Mouse (Mus musculus) T-helper 1 cell (primary cell): Measurements from ENCODE around the gene Zfp644.
"Not testable (repeated sequence)": the region's sequence is repeated elsewhere in the genome, so short reads cannot be mapped to it uniquely, and the experiment has no call there.

Source experiments
- in situ Hi-C: fragments of 300-600 bp; cut with MboI, MseI; formaldehyde crosslinking; loops from one replicate; pipeline ENCODE4 v1.15.1; 2025; ENCODE audit warnings: high pct_unique_total_duplicates

Gene Zfp644

GRCm38 (mm10) chr5:106696396-106697337, at the start of gene Zfp644:
Gene Zfp644, minus strand, starts transcription at chr5:106697287.
- in situ Hi-C loops: no loop called here

DNA sequence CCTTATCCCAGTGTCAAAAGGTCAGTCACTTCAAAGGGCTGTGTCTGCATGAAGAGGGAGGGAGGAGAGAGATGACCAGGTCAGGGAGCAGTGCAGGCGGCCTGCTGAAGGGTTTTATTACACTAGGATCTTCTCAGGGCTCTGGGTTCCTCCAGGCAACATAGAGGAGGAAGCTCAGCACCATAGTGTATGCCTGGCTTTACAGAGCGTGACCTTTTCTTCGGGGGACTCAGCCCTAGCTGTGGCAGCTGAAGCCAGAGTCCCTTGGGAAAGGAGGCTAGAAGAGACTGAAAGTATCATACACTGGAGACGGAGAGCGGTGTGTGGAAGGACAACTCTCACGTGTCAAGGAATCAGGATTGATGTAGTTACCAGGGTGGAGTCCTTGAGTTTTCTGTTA, 42.6 kb upstream of the Zfp644 start:
- in situ Hi-C loops: no loop called here

- in situ Hi-C loops: no loop called here
These were observed 26.4 kb upstream of the Zfp644 start for GRCm38 (mm10) chr5:106723487-106723886.

GRCm38 (mm10) chr5:106722771-106723170, 25.7 kb upstream of the Zfp644 start:
- in situ Hi-C loops: no loop called here

GRCm38 (mm10) chr5:106711870-106712277, 14.8 kb upstream of the Zfp644 start:
- in situ Hi-C loops: no loop called here

GRCm38 (mm10) chr5:106711220-106711726, 14.2 kb upstream of the Zfp644 start:
- in situ Hi-C loops: no loop called here

GRCm38 (mm10) chr5:106710611-106711010, 13.5 kb upstream of the Zfp644 start:
- in situ Hi-C loops: no loop called here

- in situ Hi-C loops: no loop called here
These were observed 13.0 kb upstream of the Zfp644 start for GRCm38 (mm10) chr5:106710085-106710409.

DNA sequence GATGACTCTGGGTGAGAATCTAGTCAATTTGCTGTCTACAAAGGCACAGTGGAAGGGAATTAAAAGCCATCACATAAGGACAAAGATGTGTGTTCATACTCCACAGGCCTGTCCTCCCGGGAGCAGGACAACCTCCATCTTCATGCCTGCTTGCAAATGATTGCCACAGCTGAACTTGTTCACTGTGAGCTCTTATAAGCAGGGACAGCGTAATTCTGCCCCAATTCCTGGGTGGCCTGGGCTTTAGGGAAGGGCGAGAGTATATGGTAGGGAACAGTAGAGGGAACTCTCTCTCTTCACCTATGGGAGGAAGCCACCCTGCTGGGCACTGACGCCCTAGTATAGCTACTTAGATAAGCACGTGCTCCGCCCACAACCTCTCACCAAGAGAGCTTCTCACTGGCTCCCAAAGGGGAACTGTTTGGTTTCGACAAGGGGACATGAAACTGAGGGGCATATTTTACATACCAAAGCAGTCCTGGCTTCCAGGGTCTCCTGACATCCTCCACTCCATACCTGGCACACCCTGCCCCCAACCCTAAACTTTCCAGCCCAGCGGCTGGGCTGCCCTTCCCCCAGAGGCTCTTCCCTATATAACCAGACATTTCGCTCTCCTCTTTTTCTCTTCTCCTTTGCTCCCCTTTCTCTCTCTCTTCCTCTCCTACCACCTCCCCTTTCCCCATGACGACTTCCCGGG, 12.4 kb upstream of the Zfp644 start:
- in situ Hi-C loops: no loop called here

DNA sequence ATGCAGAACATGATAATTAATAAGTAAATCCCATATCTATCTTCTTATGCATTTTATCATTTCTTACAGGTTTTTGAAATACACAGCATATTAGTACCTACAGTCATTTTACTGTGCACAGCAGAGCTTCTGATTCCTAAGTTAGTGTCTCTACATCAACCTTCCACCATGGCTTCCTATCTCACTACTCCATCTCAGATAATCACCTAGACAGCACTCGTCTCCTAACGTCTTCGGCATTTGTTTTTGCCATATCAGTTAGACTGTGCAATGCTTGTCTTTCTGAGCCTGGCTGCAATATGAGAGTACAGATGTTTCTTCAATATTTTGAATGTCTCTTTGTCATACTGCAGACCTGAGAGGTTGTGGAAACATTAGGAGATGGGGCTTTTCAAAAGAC, 9.3 kb upstream of the Zfp644 start:
- in situ Hi-C loops: no loop called here

- in situ Hi-C loops: no loop called here
These were observed 8.1 kb upstream of the Zfp644 start for GRCm38 (mm10) chr5:106705162-106705561.

GRCm38 (mm10) chr5:106695681-106696395, 1.2 kb downstream of the Zfp644 start:
- in situ Hi-C loops: no loop called here

DNA sequence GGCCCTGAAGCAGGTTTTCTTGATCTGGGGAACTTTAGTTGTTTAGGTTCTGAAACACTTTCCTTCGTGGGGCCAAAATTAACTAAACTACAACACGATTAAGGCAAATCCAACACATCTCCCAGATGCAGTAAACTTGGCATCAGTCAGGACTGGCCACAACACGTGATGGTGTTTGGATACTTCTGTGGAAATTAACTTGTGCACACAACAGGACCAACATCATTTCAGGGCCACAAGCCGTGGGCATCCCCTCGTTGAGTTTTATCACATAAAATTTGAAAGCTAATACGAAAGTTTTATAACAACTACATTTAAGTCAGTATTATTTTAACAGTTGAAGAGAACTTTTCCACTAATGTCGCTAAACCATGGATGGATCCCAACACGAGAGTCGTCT, 1.9 kb downstream of the Zfp644 start:
- in situ Hi-C loops: no loop called here

DNA sequence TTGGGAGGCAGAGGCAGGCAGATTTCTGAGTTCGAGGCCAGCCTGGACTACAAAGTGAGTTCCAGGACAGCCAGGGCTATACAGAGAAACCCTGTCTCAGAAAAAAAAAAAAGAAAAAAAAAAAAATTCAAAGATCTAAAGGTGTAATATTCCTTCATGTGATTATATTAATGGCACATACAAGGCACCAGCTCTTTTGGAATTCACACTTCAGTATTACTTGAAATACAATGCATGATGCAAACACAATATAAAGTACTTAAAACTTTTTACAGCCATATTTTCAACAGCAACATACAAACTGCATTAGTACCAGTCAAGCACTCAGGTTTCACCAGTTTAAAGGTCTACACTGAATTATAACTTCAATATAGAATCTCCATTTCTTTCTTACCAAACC, 2.4 kb downstream of the Zfp644 start:
- in situ Hi-C loops: no loop called here

DNA sequence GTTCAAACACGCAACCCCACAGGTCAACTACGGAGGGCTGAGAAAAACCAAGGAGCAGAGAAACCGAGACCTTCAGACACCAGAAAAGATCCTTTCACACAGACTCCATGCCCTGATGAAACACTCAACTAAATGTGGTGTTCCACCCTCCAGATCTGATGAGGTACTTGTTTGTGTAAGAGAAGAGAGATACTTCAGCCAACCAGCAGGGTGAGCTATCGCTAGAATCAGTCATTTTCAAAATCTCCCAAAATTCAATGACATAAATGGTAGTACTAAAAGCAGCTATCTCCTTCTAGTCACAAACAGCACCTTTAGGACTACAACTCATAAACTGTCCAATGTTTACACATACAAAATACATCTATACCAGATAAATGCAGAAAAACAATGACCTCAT, 4.1 kb downstream of the Zfp644 start:
- in situ Hi-C loops: no loop called here

DNA sequence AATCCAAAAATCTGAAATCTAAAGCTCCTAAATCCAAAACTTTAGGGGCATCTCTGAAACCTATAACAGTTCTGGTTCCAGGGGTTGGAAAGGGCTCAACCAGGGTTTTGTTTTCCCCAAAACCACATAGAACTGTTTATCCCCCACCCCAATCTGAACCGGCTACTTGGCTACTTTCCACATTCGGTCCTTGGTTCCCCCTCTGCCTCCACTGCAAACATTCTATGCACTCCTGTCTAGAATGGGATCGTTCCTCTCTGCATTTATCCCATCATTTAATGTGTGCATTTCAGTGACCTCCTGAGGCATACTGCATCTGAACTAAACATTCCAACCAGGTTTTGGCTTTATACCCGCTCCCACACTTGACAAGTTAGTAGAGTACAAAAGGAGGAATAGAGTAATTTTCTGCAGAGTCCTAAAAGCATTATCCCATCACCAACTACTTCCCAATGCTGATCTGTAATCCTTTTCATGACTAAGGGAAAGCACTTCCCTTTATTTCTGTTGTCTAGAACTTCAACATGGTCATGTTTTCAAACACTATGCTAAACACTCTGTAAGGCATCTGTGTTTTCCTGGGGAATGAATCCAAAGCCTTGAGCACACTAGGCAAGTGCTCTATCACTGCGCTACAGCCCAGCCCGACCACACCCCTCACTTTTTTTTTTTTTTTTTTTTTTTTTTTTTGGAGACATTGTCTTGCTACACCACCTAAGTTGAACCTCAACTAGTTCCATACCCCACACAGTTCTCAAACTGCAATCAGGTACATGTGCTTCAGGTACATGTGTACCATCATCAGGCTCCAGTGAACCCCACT, 16.2 kb downstream of the Zfp644 start:
- in situ Hi-C loops: no loop called here

DNA sequence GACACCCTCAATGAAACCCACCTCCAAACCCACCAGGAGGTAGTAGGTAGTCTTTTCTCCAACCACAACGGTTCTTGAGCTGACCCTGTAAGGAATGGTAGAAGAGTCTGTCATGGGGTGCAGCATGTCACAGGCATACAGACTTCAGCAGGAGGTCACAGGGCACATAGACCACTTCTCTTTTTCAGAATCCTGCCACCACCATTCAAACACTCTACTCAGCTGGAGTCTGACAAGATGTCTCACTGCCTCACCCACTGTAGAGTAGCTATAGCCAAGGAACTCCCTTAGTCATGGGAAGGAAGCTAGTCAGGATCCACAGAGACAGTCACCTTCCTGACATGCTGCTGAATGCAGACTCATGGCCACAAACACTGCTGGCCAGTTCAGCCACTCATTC, 17.4 kb downstream of the Zfp644 start:
- in situ Hi-C loops: no loop called here

GRCm38 (mm10) chr5:106678823-106679222, 18.3 kb downstream of the Zfp644 start:
- in situ Hi-C loops: not testable (repeated sequence)

DNA sequence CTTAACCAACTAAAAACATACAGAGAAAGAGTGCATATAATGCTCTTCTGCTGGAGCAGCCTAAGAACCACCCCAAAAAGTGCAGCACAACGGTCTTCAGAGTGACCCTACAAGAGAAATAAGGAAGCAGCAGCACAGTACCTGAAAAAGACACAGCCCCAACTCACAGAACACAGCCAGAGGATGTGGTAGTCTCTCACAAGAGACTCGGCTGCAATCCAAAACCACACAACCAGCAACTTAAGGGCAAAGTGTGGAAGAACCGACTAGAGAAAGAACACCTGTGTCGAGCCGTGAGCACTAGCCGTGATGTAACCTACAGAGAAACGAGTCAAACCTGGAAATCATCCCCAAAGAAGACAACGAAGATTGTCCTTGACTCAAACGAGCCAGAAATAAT, 20.3 kb downstream of the Zfp644 start:
- in situ Hi-C loops: no loop called here

GRCm38 (mm10) chr5:106672597-106672996, 24.5 kb downstream of the Zfp644 start:
- in situ Hi-C loops: no loop called here

- in situ Hi-C loops: no loop called here
These were observed 25.2 kb downstream of the Zfp644 start for GRCm38 (mm10) chr5:106671893-106672292.
